Mouse (Mus musculus): ENCODE results near the gene Shmt1.

GRCm38 (mm10) chr11:60827241-60827945 is 15.9 kb upstream of the Shmt1 start:
- TF ChIP-seq TAL1 (conservative IDR thresholded peaks at IDR 0.05; ENCODE audit: low read depth, low read length) (no peak), CTCF (IDR thresholded peaks at IDR 0.05; ENCODE audit: low read depth, low read length) (no peak), GATA1 (IDR thresholded peaks at IDR 0.05; ENCODE audit: borderline replicate concordance, low read length) (no peak)
